ENCODE assay signal across 17 mouse cellular contexts in genomic region chr10:56148920-56149319, GRCm38 (mm10).
"Had no signal": no experiment of that assay in that cellular context is flagged by ENCODE, and none has a peak within 500 bp of the region (broad histone marks: within the 10 kb centered on the region; RNA-seq: fewer than 3 reads in every experiment).

No protein-coding gene starts in this region.

- DNase-seq: lung, adult 18-20 months; lung, embryonic 14.5 days; lung, postnatal 10 days; lung, postnatal 4 days; midbrain, embryonic 14.5 days; right cerebral cortex, postnatal 14 days; thymus, adult 2 months; thymus, postnatal 25 days; thymus, postnatal 4 days had no signal

- H3K9ac ChIP-seq: lung, embryonic 14.5 days; midbrain, embryonic 12.5 days; neural tube, embryonic 13.5 days; neural tube, embryonic 15.5 days; stomach, embryonic 15.5 days had no signal

- H3K9me3 ChIP-seq: midbrain, embryonic 10.5 days; midbrain, embryonic 12.5 days; neural tube, embryonic 13.5 days; neural tube, embryonic 15.5 days; stomach, embryonic 15.5 days had no signal

- H3K36me3 ChIP-seq: neural tube, embryonic 13.5 days; neural tube, embryonic 15.5 days; stomach, embryonic 15.5 days had no signal

- ATAC-seq: midbrain, embryonic 16.5 days had no signal

- H3K4me3 ChIP-seq: midbrain, embryonic 10.5 days; midbrain, embryonic 12.5 days; myocyte; neural tube, embryonic 13.5 days; neural tube, embryonic 15.5 days; stomach, embryonic 15.5 days had no signal

- H3K27me3 ChIP-seq: midbrain, embryonic 12.5 days; neural tube, embryonic 13.5 days; neural tube, embryonic 15.5 days; stomach, embryonic 15.5 days had no signal

- H3K4me2 ChIP-seq: lung, embryonic 14.5 days; midbrain, embryonic 12.5 days; neural tube, embryonic 13.5 days; neural tube, embryonic 15.5 days; stomach, embryonic 15.5 days had no signal

- H3K4me1 ChIP-seq: midbrain, embryonic 10.5 days; midbrain, embryonic 12.5 days; neural tube, embryonic 13.5 days; neural tube, embryonic 15.5 days; stomach, embryonic 15.5 days had no signal

- H3K27ac ChIP-seq: midbrain, embryonic 10.5 days; midbrain, embryonic 12.5 days; neural tube, embryonic 13.5 days; neural tube, embryonic 15.5 days; stomach, embryonic 15.5 days; stomach, postnatal 0 days had no signal
